Comparison of ENCODE assay signal across 9 mouse cellular contexts in the genomic region with DNA sequence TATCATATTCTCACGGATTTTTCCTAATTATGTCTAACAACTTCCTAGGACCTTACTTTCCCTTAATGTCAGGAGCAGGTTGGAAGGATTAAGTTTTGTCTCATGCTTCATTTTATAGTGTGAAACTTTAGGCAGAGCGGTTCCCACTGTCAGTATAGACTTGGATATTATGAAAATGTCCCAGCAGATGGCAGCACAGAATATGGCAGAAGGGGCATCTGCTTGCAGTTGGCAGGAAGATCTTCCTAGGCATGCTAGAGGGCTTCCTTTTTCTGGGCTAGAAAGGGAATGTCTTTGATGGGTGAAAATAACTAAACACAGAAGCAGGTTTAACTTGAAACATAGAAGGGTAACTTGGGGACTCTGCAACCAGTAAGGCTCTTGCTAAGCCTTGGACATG.
A peak's percentile ranks its signal among the peaks of the same experiment; 100 is the strongest.
DNase-seq lines count a peak whose midpoint lies in the region; ATAC-seq lines count a peak whose summit lies in the region.
"Had no signal": no experiment of that assay in that cellular context is flagged by ENCODE, and none has a peak within 500 bp of the region (broad histone marks: within the 10 kb centered on the region; RNA-seq: fewer than 3 reads in every experiment).

No protein-coding gene starts in this region.

- ATAC-seq in megakaryocyte progenitor cell, adult 5-6 weeks (replicated peaks; ENCODE audit: poor library complexity) = no peak

- DNase-seq in kidney, adult 9 months = peak; percentile 30
- DNase-seq in kidney, adult 18-20 months = no peak
- peak; percentile 79 for DNase-seq in brain, adult 2 months (ENCODE audit: low read depth, low spot score)
- DNase-seq in frontal cortex, adult 2 months (ENCODE audit: extremely low spot score in 1 of 2, low spot score in 1 of 2) = peak; percentile 23 to 83
- DNase-seq in retina, embryonic 14.5 days (ENCODE audit: low spot score) = peak; percentile 51
- DNase-seq in c-Kit-positive CD71-positive TER-119-positive erythroid progenitor cells, embryonic 14.5 days (ENCODE audit: low spot score) = no peak
- DNase-seq: gastrocnemius, adult 2 months; thymus, postnatal 25 days had no signal

Comparison
In these comparisons a context has a peak if more than half of its experiments do, and no peak if none do; other contexts are left out.
1. DNase-seq: peak in kidney, adult 9 months (single experiment), brain, adult 2 months (single experiment), frontal cortex, adult 2 months (2 of 2) and retina, embryonic 14.5 days (single experiment); none in kidney, adult 18-20 months (single experiment) and c-Kit-positive CD71-positive TER-119-positive erythroid progenitor cells, embryonic 14.5 days (single experiment).